In genomic region chr1:63272741-63273338, GRCm38 (mm10) we compare ENCODE assay signal across 8 mouse cellular contexts. TPM values are rescaled to one million over a fixed set of nuclear protein-coding genes. Genes with fewer than 3 reads are reported as not detected.
DNase-seq lines count a peak whose midpoint lies in the region; ATAC-seq and TF ChIP-seq lines count a peak whose summit lies in the region.

Gene Zdbf2, plus strand, starts transcription at chr1:63273265.

- TF ChIP-seq CTCF in kidney, adult 2 months (conservative IDR thresholded peaks at IDR 0.05; ENCODE audit: insufficient read depth, insufficient read length, low read depth, low read length): no peak
- TF ChIP-seq CTCF in intestine, postnatal 0 days (IDR thresholded peaks at IDR 0.05; ENCODE audit: low read depth): no peak

- 2% methylated on average over 49 of the region's 49 CpGs for WGBS in kidney, adult 2 months
- under 1% methylated on average over 43 of the region's 49 CpGs for WGBS in embryonic facial prominence, embryonic 12.5 days
- 1% methylated on average over 45 of the region's 49 CpGs for WGBS in intestine, postnatal 0 days
- under 1% methylated on average over 48 of the region's 49 CpGs for WGBS in midbrain, embryonic 11.5 days

- H3K4me2 ChIP-seq in embryonic facial prominence, embryonic 12.5 days (replicated peaks): peak within 1 kb of the TSS; percentile 53
- H3K4me2 ChIP-seq in intestine, postnatal 0 days (replicated peaks; ENCODE audit: low read depth): peak within 1 kb of the TSS; percentile 74
- H3K4me2 ChIP-seq in midbrain, embryonic 11.5 days: peak within 1 kb of the TSS; percentile 60

- peak within 1 kb of the TSS; percentile 45 for H3K4me3 ChIP-seq in kidney, adult 2 months (ENCODE audit: insufficient read depth, low read depth, low read length)
- H3K4me3 ChIP-seq in embryonic facial prominence, embryonic 12.5 days: peak within 1 kb of the TSS; percentile 61
- peak within 1 kb of the TSS; percentile 55 for H3K4me3 ChIP-seq in intestine, postnatal 0 days (ENCODE audit: low read depth, low read length)
- peak within 1 kb of the TSS; percentile 62 for H3K4me3 ChIP-seq in midbrain, embryonic 11.5 days (ENCODE audit: low read depth, low read length)

- no peaks in the 10 kb centered on the region for H3K36me3 ChIP-seq in kidney, adult 2 months (ENCODE audit: control insufficient read depth, insufficient read depth, low read length)
- H3K36me3 ChIP-seq in embryonic facial prominence, embryonic 12.5 days: no peaks in the 10 kb centered on the region
- no peaks in the 10 kb centered on the region for H3K36me3 ChIP-seq in intestine, postnatal 0 days (ENCODE audit: control insufficient read depth, insufficient read depth)
- no peaks in the 10 kb centered on the region for H3K36me3 ChIP-seq in midbrain, embryonic 11.5 days (ENCODE audit: control insufficient read depth, insufficient read depth, low read length)

- no peak for TF ChIP-seq POLR2A in kidney, adult 2 months (IDR thresholded peaks at IDR 0.05; ENCODE audit: low read depth, low read length)

- H3K9ac ChIP-seq in embryonic facial prominence, embryonic 12.5 days: peak within 1 kb of the TSS; percentile 78
- H3K9ac ChIP-seq in intestine, postnatal 0 days (ENCODE audit: low read depth, low read length): peak within 1 kb of the TSS; percentile 31; the same call in 1 of the 2 replicates
- peak within 1 kb of the TSS; percentile 81 for H3K9ac ChIP-seq in midbrain, embryonic 11.5 days (ENCODE audit: low read length)

- H3K27ac ChIP-seq in kidney, adult 2 months (ENCODE audit: insufficient read depth, low read depth, low read length): no peak within 1 kb of the TSS
- H3K27ac ChIP-seq in embryonic facial prominence, embryonic 12.5 days: peak within 1 kb of the TSS; percentile 88
- H3K27ac ChIP-seq in intestine, postnatal 0 days (ENCODE audit: low read depth, low read length): no peak within 1 kb of the TSS
- H3K27ac ChIP-seq in midbrain, embryonic 11.5 days (ENCODE audit: low read depth, low read length): peak within 1 kb of the TSS; percentile 57

- no peak for DNase-seq in kidney, adult 2 months
- DNase-seq in kidney, adult 11 months: no peak
- peak; percentile 48 for DNase-seq in adrenal gland, adult 2 months
- peak; percentile 97 for DNase-seq in midbrain, embryonic 11.5 days (ENCODE audit: low spot score, missing footprints)
- no peak for DNase-seq in spleen, adult 18-20 months
- DNase-seq in cerebellum, adult 9-11 months: no peak

- H3K27me3 ChIP-seq in kidney, adult 2 months (replicated peaks; ENCODE audit: control insufficient read depth, insufficient read depth, low read length): peaks cover 16% of the 10 kb centered on the region
- peaks cover 38% of the 10 kb centered on the region for H3K27me3 ChIP-seq in embryonic facial prominence, embryonic 12.5 days
- H3K27me3 ChIP-seq in intestine, postnatal 0 days (replicated peaks; ENCODE audit: control insufficient read depth, insufficient read depth, low read length): peaks cover 75% of the 10 kb centered on the region
- H3K27me3 ChIP-seq in midbrain, embryonic 11.5 days (ENCODE audit: control insufficient read depth, insufficient read depth, low read length): peaks cover 70% of the 10 kb centered on the region

- H3K4me1 ChIP-seq in kidney, adult 2 months (ENCODE audit: control insufficient read depth, insufficient read depth, low read length): peaks cover 3% of the 10 kb centered on the region; the same call in 1 of the 2 replicates
- no peaks in the 10 kb centered on the region for H3K4me1 ChIP-seq in embryonic facial prominence, embryonic 12.5 days
- no peaks in the 10 kb centered on the region for H3K4me1 ChIP-seq in intestine, postnatal 0 days (replicated peaks; ENCODE audit: control insufficient read depth, insufficient read depth, low read length)
- H3K4me1 ChIP-seq in midbrain, embryonic 11.5 days (ENCODE audit: control insufficient read depth, insufficient read depth, low read length): peaks cover 6% of the 10 kb centered on the region

- ATAC-seq in embryonic facial prominence, embryonic 12.5 days (ENCODE audit: insufficient number of reproducible peaks, insufficient read depth, low FRiP score, low TSS enrichment): peak; percentile 90
- no peak for ATAC-seq in intestine, postnatal 0 days
- ATAC-seq in midbrain, embryonic 11.5 days (ENCODE audit: low FRiP score): peak; percentile 94

- H3K9me3 ChIP-seq in embryonic facial prominence, embryonic 12.5 days: no peaks in the 10 kb centered on the region
- no peaks in the 10 kb centered on the region for H3K9me3 ChIP-seq in intestine, postnatal 0 days (ENCODE audit: control insufficient read depth)
- no peaks in the 10 kb centered on the region for H3K9me3 ChIP-seq in midbrain, embryonic 11.5 days (ENCODE audit: control insufficient read depth, low read length)

RNA-seq across cellular contexts. Expression of gene Zdbf2, which starts in this region (rescaled TPM):
- 0.03 TPM in 2 replicates for polyA plus RNA-seq in kidney, adult 2 months (2012; rRNA removed)
- 10 to 100 TPM in 1 of 2 experiments, 1 to 10 TPM in 1; 8.6 to 13.6 TPM for total RNA-seq in adrenal gland, adult 2 months (2021)
- 0.37 and 1.4 TPM in 2 replicates for polyA plus RNA-seq in adrenal gland, adult 2 months (2012; rRNA removed)
- polyA plus RNA-seq in embryonic facial prominence, embryonic 12.5 days (2016; fragmentation: Nextera tagmentation; extraction: Ambion mirVana): 22.2 and 24.0 TPM in 2 replicates
- 1.8 and 1.9 TPM in 2 replicates for polyA plus RNA-seq in intestine, postnatal 0 days (2015; fragmentation: Nextera tagmentation; extraction: Ambion mirVana)
- polyA plus RNA-seq in midbrain, embryonic 11.5 days (2014; fragmentation: Nextera tagmentation; extraction: Ambion mirVana): 16.5 and 17.5 TPM in 2 replicates

Comparison
In these comparisons a context has a peak if more than half of its experiments do, and no peak if none do; other contexts are left out.
1. DNase-seq: peak in adrenal gland, adult 2 months (single experiment) and midbrain, embryonic 11.5 days (single experiment); none in kidney, adult 2 months (single experiment), kidney, adult 11 months (single experiment), spleen, adult 18-20 months (0 of 2) and cerebellum, adult 9-11 months (single experiment).
2. H3K27ac ChIP-seq: peak in embryonic facial prominence, embryonic 12.5 days (single experiment) and midbrain, embryonic 11.5 days (single experiment); none in kidney, adult 2 months (single experiment) and intestine, postnatal 0 days (single experiment).
3. H3K9ac ChIP-seq: peak in every context shown above with its lines; median percentile 81 in midbrain, embryonic 11.5 days; 78 in embryonic facial prominence, embryonic 12.5 days; 31 in intestine, postnatal 0 days.
4. Peak in every context shown above with its lines, with median percentiles within 50 percentile points of each other: H3K4me3 ChIP-seq and H3K4me2 ChIP-seq.